Mouse (Mus musculus): ENCODE data around the gene Ppfibp1. TPM values are rescaled to one million over a fixed set of nuclear protein-coding genes. Genes with fewer than 3 reads are reported as not detected.
A peak's percentile ranks its signal among the peaks of the same experiment; 100 is the strongest.

Gene Ppfibp1
- total and polyA plus RNA-seq, 2 experiments from 2014 or later, result 39.5 to 43.0 TPM

DNA sequence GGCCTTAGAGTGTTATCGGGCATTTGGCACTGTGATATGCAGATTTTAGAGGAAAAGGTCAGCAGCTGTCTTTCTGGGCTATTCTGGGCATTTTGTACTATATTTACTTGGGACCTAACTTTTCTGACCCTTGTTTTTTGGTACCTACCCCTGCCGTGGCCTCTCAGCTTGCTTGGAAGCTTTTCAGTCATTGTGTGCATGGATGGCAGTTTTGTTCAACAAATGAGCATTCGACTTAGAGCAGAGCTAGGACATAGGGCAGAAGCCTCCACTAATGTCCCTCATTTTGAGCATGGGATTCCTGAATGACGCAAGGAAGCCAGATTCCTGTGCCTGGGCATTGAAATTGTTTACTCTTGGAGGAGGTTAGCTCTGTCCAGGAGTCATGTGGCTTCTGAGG, 56.5 kb downstream of the Ppfibp1 start:
- H3K4me3 ChIP-seq (ENCODE audit: low read depth, low read length), result no peak overlapping the region
- peaks cover 1% of the 10 kb centered on the region; the same call in 1 of the 2 replicates for H3K36me3 ChIP-seq (replicated peaks; ENCODE audit: control insufficient read depth, insufficient read depth, low read length)
- ATAC-seq (ENCODE audit: insufficient read depth, low read depth) (no peak), DNase-seq (ENCODE audit: low spot score) (no peak)
- H3K27me3 ChIP-seq (ENCODE audit: control insufficient read depth, insufficient read depth, low read length), result no peaks in the 10 kb centered on the region
- H3K4me1 ChIP-seq (ENCODE audit: control insufficient read depth, insufficient read depth), result peaks cover 33% of the 10 kb centered on the region
- no peak overlapping the region for H3K9ac ChIP-seq (replicated peaks; ENCODE audit: low read depth, low read length)
- H3K27ac ChIP-seq (ENCODE audit: low read depth), result peak overlapping the region; percentile 55
- no peaks in the 10 kb centered on the region for H3K9me3 ChIP-seq (replicated peaks; ENCODE audit: control insufficient read depth, low read length)
- WGBS, result 40% methylated on average over 4 of the region's 4 CpGs
- H3K4me2 ChIP-seq (ENCODE audit: low read depth, low read length), result no peak overlapping the region
- TF ChIP-seq EP300 (IDR thresholded peaks at IDR 0.05; ENCODE audit: low read depth), result no peak
- no peak for TF ChIP-seq CTCF (IDR thresholded peaks at IDR 0.05; ENCODE audit: low read depth)

- Histone ChIP-seq H3K4me1 (ENCODE audit: control insufficient read depth, insufficient read depth) (peaks cover 38% of the 10 kb centered on the region), H3K9ac (replicated peaks; ENCODE audit: low read depth, low read length) (no peak overlapping the region), H3K9me3 (replicated peaks; ENCODE audit: control insufficient read depth, low read length) (no peaks in the 10 kb centered on the region), H3K27ac (ENCODE audit: low read depth) (peak overlapping the region; percentile 34; the same call in 1 of the 2 replicates), H3K4me2 (ENCODE audit: low read depth, low read length) (no peak overlapping the region), H3K27me3 (ENCODE audit: control insufficient read depth, insufficient read depth, low read length) (no peaks in the 10 kb centered on the region), H3K36me3 (replicated peaks; ENCODE audit: control insufficient read depth, insufficient read depth, low read length) (no peaks in the 10 kb centered on the region), H3K4me3 (ENCODE audit: low read depth, low read length) (no peak overlapping the region)
- 53% methylated on average over 6 of the region's 6 CpGs for WGBS
- ATAC-seq (ENCODE audit: insufficient read depth, low read depth) (no peak), DNase-seq (ENCODE audit: low spot score) (no peak)
- TF ChIP-seq EP300 (IDR thresholded peaks at IDR 0.05; ENCODE audit: low read depth) (no peak), CTCF (IDR thresholded peaks at IDR 0.05; ENCODE audit: low read depth) (no peak)
Observed at GRCm38 (mm10) chr6:146946327-146947029, 58.2 kb downstream of the Ppfibp1 start.

- Histone ChIP-seq H3K9me3 (replicated peaks; ENCODE audit: control insufficient read depth, low read length) (no peaks in the 10 kb centered on the region), H3K27ac (ENCODE audit: low read depth) (no peak overlapping the region), H3K36me3 (replicated peaks; ENCODE audit: control insufficient read depth, insufficient read depth, low read length) (no peaks in the 10 kb centered on the region), H3K27me3 (ENCODE audit: control insufficient read depth, insufficient read depth, low read length) (no peaks in the 10 kb centered on the region), H3K4me2 (ENCODE audit: low read depth, low read length) (no peak overlapping the region), H3K9ac (replicated peaks; ENCODE audit: low read depth, low read length) (no peak overlapping the region), H3K4me3 (ENCODE audit: low read depth, low read length) (no peak overlapping the region), H3K4me1 (ENCODE audit: control insufficient read depth, insufficient read depth) (peaks cover 38% of the 10 kb centered on the region)
- no peak for TF ChIP-seq EP300 (IDR thresholded peaks at IDR 0.05; ENCODE audit: low read depth)
- no peak for TF ChIP-seq CTCF (IDR thresholded peaks at IDR 0.05; ENCODE audit: low read depth)
- ATAC-seq (ENCODE audit: insufficient read depth, low read depth) (peak; percentile 27; the same call in 1 of the 2 replicates), DNase-seq (ENCODE audit: low spot score) (no peak)
- WGBS, result 68% methylated on average over 4 of the region's 4 CpGs
Observed at GRCm38 (mm10) chr6:146947186-146947585, 58.9 kb downstream of the Ppfibp1 start.

- Histone ChIP-seq H3K4me2 (ENCODE audit: low read depth, low read length) (no peak overlapping the region), H3K4me3 (ENCODE audit: low read depth, low read length) (no peak overlapping the region), H3K36me3 (replicated peaks; ENCODE audit: control insufficient read depth, insufficient read depth, low read length) (no peaks in the 10 kb centered on the region), H3K4me1 (ENCODE audit: control insufficient read depth, insufficient read depth) (peaks cover 29% of the 10 kb centered on the region), H3K27me3 (ENCODE audit: control insufficient read depth, insufficient read depth, low read length) (no peaks in the 10 kb centered on the region), H3K27ac (ENCODE audit: low read depth) (no peak overlapping the region), H3K9me3 (replicated peaks; ENCODE audit: control insufficient read depth, low read length) (no peaks in the 10 kb centered on the region), H3K9ac (replicated peaks; ENCODE audit: low read depth, low read length) (no peak overlapping the region)
- DNase-seq (ENCODE audit: low spot score), result no peak
- TF ChIP-seq CTCF (IDR thresholded peaks at IDR 0.05; ENCODE audit: low read depth) (no peak), EP300 (IDR thresholded peaks at IDR 0.05; ENCODE audit: low read depth) (no peak)
- 39% methylated on average over 10 of the region's 10 CpGs for WGBS
- ATAC-seq (ENCODE audit: insufficient read depth, low read depth), result no peak
Observed at GRCm38 (mm10) chr6:146949682-146950453, 61.6 kb downstream of the Ppfibp1 start.

DNA sequence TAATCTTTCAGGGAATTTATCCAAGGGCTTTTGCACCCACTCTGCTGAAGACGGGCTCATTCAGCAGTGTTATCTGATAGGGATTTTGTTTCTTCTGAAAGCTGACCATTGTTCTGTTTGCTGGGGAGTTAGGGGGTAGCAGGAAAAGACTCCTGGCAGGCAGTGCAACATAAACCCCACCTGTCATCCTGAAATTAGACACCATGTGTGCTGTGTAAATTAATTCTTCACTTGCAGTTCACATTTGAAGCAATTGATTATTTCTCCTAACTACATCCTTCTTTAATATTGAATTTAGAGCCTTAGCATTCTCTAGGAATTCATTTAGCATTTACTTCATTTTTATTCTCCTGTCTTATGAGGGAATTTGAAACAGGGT, 62.2 kb downstream of the Ppfibp1 start:
- Histone ChIP-seq H3K9me3 (replicated peaks; ENCODE audit: control insufficient read depth, low read length) (no peaks in the 10 kb centered on the region), H3K4me2 (ENCODE audit: low read depth, low read length) (no peak overlapping the region), H3K27ac (ENCODE audit: low read depth) (no peak overlapping the region), H3K36me3 (replicated peaks; ENCODE audit: control insufficient read depth, insufficient read depth, low read length) (no peaks in the 10 kb centered on the region), H3K9ac (replicated peaks; ENCODE audit: low read depth, low read length) (no peak overlapping the region), H3K27me3 (ENCODE audit: control insufficient read depth, insufficient read depth, low read length) (no peaks in the 10 kb centered on the region), H3K4me3 (ENCODE audit: low read depth, low read length) (no peak overlapping the region), H3K4me1 (ENCODE audit: control insufficient read depth, insufficient read depth) (peaks cover 24% of the 10 kb centered on the region)
- no peak for ATAC-seq (ENCODE audit: insufficient read depth, low read depth)
- WGBS, result 32% methylated on average over 1 of the region's 1 CpGs
- TF ChIP-seq EP300 (IDR thresholded peaks at IDR 0.05; ENCODE audit: low read depth) (no peak), CTCF (IDR thresholded peaks at IDR 0.05; ENCODE audit: low read depth) (no peak)
- no peak for DNase-seq (ENCODE audit: low spot score)

Measured in heart, postnatal 0 days (tissue).